Comparison of ENCODE assay signal across 16 mouse cellular contexts in the genomic region with DNA sequence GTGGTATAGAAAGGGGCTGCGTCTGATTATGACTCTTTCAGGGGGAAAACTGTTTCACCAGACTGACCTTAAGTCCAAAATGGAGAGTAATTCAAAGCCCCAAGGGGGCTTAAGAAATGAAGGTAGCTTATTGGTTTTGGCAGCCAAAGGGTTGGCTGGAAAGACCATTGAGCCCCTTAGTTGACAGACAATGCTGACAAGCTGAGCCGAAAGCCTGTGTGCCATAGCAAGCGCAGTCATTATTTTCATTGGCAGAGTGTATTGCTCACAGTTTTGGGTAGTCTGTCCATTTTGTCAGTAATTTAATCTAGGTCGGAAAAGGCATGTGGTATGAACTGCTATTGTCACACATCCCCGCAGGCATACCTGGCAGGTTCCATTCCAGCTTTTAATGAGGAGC.
"Had no signal": no experiment of that assay in that cellular context is flagged by ENCODE, and none has a peak within 500 bp of the region (broad histone marks: within the 10 kb centered on the region; RNA-seq: fewer than 3 reads in every experiment).

No protein-coding gene starts in this region.

- H3K9me3 ChIP-seq: kidney, embryonic 15.5 days; liver, embryonic 15.5 days; neural tube, embryonic 13.5 days had no signal

- H3K36me3 ChIP-seq: kidney, embryonic 15.5 days; liver, embryonic 15.5 days; neural tube, embryonic 13.5 days had no signal

- H3K9ac ChIP-seq: kidney, embryonic 15.5 days; liver, embryonic 15.5 days; neural tube, embryonic 13.5 days had no signal

- ATAC-seq: lung, postnatal 0 days had no signal

- H3K4me1 ChIP-seq: liver, embryonic 15.5 days had no signal

- H3K4me3 ChIP-seq: kidney, embryonic 15.5 days; liver, embryonic 15.5 days; neural tube, embryonic 13.5 days had no signal

- H3K27ac ChIP-seq: kidney, embryonic 15.5 days; liver, embryonic 15.5 days; neural tube, embryonic 13.5 days had no signal

- H3K27me3 ChIP-seq: kidney, embryonic 15.5 days; liver, embryonic 15.5 days; neural tube, embryonic 13.5 days had no signal

- DNase-seq: kidney, adult 2 months; kidney, postnatal 14 days; left cerebral cortex, postnatal 4 days; lung, adult 2 months; lung, postnatal 36 days; retina, postnatal 1 day; right cerebral cortex, postnatal 4 days; spleen, adult 18-20 months; thymus, adult 2 months; thymus, postnatal 25 days had no signal

- H3K4me2 ChIP-seq: kidney, embryonic 15.5 days; liver, embryonic 11.5 days; liver, embryonic 15.5 days; midbrain, embryonic 11.5 days; neural tube, embryonic 13.5 days had no signal
